Mouse (Mus musculus) lung, adult 2 months (tissue): ENCODE measurements around the gene Zbtb33.

ENCODE experiments used
- CTCF ChIP-seq: fragments of 200-500 bp; IDR thresholded peaks from 2 replicates; pipeline ENCODE4 v1.5.1; 2011; ENCODE audit warnings: mild to moderate bottlenecking, low read length, control low read depth; ENCODE audit not compliant: insufficient read depth
- POLR2A ChIP-seq: fragments of 200-500 bp; IDR thresholded peaks from 2 replicates; pipeline ENCODE4 v1.6.1; 2011; ENCODE audit warnings: low read depth, mild to moderate bottlenecking, control low read depth, low read length, borderline replicate concordance; ENCODE audit errors: extremely low read depth

GRCm38 (mm10) chrX:38207392-38207791, 17.8 kb downstream of the Zbtb33 start:
- TF ChIP-seq CTCF (no peak), POLR2A (no peak)
